Mouse (Mus musculus): ENCODE results near the gene Alx1.

DNA sequence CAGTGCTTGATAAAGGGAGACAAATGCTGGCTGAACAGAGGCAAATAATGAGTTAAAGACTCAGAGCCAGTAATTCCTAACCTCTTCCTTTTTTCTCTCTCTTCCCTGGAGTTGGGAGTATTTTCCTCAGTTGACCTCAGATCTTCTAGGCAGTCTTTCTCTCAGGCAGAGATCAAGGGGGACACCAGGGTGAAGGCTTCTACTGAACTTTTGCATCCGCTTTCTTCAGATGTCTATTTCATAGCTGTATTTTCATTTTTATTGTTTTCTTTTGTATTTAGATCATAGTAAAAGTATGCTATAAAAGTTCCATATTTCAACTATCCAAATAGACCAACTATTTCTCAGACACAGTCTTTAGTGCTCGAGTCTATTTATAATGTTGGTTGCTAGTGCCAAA lies 27.5 kb downstream of the Alx1 start:
- TF ChIP-seq CTCF (IDR thresholded peaks at IDR 0.05; ENCODE audit: insufficient read depth, low read depth, low read length) = no peak
- TF ChIP-seq POLR2A (IDR thresholded peaks at IDR 0.05; ENCODE audit: insufficient read depth, low read depth, low read length) = no peak

Measured in olfactory bulb, adult 2 months (tissue).